Mouse (Mus musculus): ENCODE data around the gene Map3k10. TPM values are rescaled to one million over a fixed set of nuclear protein-coding genes. Genes with fewer than 3 reads are reported as not detected.
"Not testable (repeated sequence)": the region's sequence is repeated elsewhere in the genome, so short reads cannot be mapped to it uniquely, and the experiment has no call there.

Map3k10 gene
- polyA plus RNA-seq, 1 experiment from 2014 or later = 11.3 TPM

- WGBS = 64% methylated on average over 20 of the region's 20 CpGs
- Histone ChIP-seq H3K36me3 (peaks cover 30% of the 10 kb centered on the region), H3K9me3 (replicated peaks) (no peaks in the 10 kb centered on the region), H3K4me2 (replicated peaks) (no peak overlapping the region), H3K27me3 (peaks cover 65% of the 10 kb centered on the region), H3K9ac (no peak overlapping the region), H3K4me3 (replicated peaks) (no peak overlapping the region), H3K27ac (replicated peaks) (no peak overlapping the region), H3K4me1 (peaks cover 10% of the 10 kb centered on the region)
- ATAC-seq (ENCODE audit: insufficient number of reproducible peaks, low FRiP score, low TSS enrichment, low read depth) = no peak
Measured at GRCm38 (mm10) chr7:27654607-27655276, 19.7 kb downstream of the Map3k10 start.

DNA sequence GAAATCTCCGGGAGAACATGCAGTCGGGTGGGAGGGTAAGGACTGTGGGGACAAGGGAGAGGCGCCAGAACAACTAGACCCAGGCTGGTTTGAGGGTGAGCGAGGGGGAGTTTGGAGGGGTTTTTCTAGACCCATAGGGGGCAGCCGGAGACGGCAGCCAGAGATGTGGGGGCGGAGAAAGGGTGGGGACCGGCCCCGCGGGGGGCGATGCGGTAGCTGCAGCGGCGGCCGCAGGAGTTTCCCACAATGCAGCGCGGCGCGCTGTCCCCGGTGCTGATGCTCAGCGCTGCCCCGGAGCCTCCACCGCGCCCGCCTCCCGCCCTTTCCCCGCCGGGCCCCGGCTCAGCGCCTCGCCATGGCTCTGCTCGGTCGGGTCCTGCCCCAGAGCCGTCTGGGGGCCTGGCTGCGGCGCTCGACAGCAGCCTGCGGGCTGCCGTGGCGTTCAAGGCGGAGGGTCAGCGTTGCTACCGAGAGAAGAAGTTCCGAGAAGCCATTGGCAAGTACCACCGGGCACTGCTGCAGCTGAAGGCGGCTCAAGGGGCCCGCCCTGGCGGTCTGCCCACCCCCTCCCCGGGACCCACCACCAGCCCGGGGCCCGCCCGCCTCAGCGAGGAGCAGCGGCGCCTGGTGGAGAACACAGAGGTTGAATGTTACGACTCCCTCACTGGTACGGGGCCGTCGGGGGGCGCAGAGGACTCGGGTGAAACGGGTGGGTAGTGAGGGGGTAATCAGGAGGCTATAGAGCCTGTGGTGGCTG is 20.5 kb downstream of the Map3k10 start, which contains the start of gene Ttc9b:
Gene Ttc9b (plus strand): TSS at position 235 of the 757 bp plus-strand sequence.
- peak; percentile 48; the same call in 1 of the 2 replicates for ATAC-seq (ENCODE audit: insufficient number of reproducible peaks, low FRiP score, low TSS enrichment, low read depth)
- H3K9me3 ChIP-seq (replicated peaks) = no peaks in the 10 kb centered on the region
- H3K27me3 ChIP-seq = peaks cover 58% of the 10 kb centered on the region
- peak within 1 kb of the TSS; percentile 31 for H3K4me3 ChIP-seq (replicated peaks)
- no peak within 1 kb of the TSS for H3K9ac ChIP-seq
- H3K4me1 ChIP-seq = peaks cover 10% of the 10 kb centered on the region
- H3K36me3 ChIP-seq = peaks cover 27% of the 10 kb centered on the region
- no peak within 1 kb of the TSS for H3K27ac ChIP-seq (replicated peaks)
- WGBS = 2% methylated on average over 62 of the region's 62 CpGs
- peak within 1 kb of the TSS; percentile 48 for H3K4me2 ChIP-seq (replicated peaks)

DNA sequence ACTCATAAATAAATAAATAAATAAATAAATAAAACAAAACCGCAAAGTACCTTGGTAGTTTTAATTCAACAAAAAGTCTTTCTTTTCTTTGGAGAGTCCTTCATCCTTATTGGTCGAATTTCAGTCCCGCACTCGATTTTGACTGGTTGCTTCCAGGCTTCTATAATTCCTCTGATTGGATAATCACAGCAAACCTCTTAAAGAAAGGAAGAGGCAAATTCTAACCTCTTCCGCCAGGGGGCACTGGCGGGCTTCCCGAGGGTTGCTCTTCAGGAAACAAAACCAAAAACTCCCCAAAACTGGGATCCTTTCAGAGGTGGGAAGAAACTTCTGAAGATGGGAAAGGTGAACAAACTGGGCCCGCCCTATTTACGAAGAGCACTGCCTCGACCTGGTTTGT is 23.4 kb downstream of the Map3k10 start:
- 6% methylated on average over 10 of the region's 10 CpGs for WGBS
- no peak for ATAC-seq (ENCODE audit: insufficient number of reproducible peaks, low FRiP score, low TSS enrichment, low read depth)

GRCm38 (mm10) chr7:27649723-27650122 is 24.7 kb downstream of the Map3k10 start:
- peaks cover 26% of the 10 kb centered on the region for H3K27me3 ChIP-seq
- H3K9ac ChIP-seq = no peak overlapping the region
- no peak overlapping the region for H3K27ac ChIP-seq (replicated peaks)
- ATAC-seq (ENCODE audit: insufficient number of reproducible peaks, low FRiP score, low TSS enrichment, low read depth) = no peak
- no peak overlapping the region for H3K4me3 ChIP-seq (replicated peaks)
- no peaks in the 10 kb centered on the region for H3K9me3 ChIP-seq (replicated peaks)
- no peak overlapping the region for H3K4me2 ChIP-seq (replicated peaks)
- H3K4me1 ChIP-seq = peaks cover 10% of the 10 kb centered on the region
- H3K36me3 ChIP-seq = no peaks in the 10 kb centered on the region
- 90% methylated on average over 11 of the region's 11 CpGs for WGBS

More for the DNA sequence above, 23.4 kb downstream of the Map3k10 start:
- no peak overlapping the region for H3K4me3 ChIP-seq (replicated peaks)
- H3K27me3 ChIP-seq = peaks cover 38% of the 10 kb centered on the region
- no peaks in the 10 kb centered on the region for H3K9me3 ChIP-seq (replicated peaks)
- H3K4me2 ChIP-seq (replicated peaks) = 0 out of 2 replicates have a peak overlapping the region, but pooled peaks have one; percentile 24
- no peaks in the 10 kb centered on the region for H3K36me3 ChIP-seq
- peaks cover 10% of the 10 kb centered on the region for H3K4me1 ChIP-seq
- H3K27ac ChIP-seq (replicated peaks) = no peak overlapping the region
- no peak overlapping the region for H3K9ac ChIP-seq

DNA sequence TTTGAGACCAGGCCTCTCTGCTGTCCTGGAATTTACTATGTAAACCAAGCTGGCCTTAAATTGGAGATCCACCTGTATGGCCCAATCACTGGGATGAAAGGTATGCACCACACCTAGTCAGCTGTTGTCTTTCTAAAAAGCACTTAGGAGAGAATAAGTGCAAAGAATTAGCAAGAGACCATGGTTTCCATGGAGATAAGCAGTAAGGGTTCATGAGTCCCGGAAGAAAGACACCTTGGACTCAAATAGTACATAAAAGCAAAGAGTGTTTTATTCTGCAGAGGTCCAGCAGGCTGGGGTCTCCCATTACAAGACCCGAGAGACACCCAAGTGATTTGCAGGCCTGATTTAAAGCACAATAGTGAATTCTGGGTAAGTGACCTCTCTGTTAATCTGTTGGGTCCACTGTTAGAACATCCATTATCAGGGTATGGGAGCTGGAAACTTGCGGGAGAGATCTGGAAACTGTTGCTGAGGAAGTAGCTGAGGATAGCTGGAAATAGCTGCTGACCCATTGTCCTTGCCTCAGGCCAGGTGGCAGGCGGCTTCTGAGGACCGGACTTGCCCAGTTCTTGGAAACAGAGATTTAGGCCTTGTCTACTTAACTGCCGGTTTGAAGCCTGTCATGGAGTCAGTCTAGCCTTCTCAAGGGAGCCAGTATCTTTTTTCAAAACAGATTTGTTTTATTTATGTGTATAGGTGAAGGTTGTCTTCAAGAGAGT is 27.0 kb downstream of the Map3k10 start:
- WGBS = 81% methylated on average over 6 of the region's 6 CpGs
- peaks cover 3% of the 10 kb centered on the region for H3K27me3 ChIP-seq
- ATAC-seq (ENCODE audit: insufficient number of reproducible peaks, low FRiP score, low TSS enrichment, low read depth) = no peak

GRCm38 (mm10) chr7:27646516-27646915 is 27.9 kb downstream of the Map3k10 start:
- H3K27me3 ChIP-seq = no peaks in the 10 kb centered on the region
- no peaks in the 10 kb centered on the region for H3K4me1 ChIP-seq
- ATAC-seq (ENCODE audit: insufficient number of reproducible peaks, low FRiP score, low TSS enrichment, low read depth) = no peak
- no peaks in the 10 kb centered on the region for H3K36me3 ChIP-seq
- H3K4me2 ChIP-seq (replicated peaks) = no peak overlapping the region
- 81% methylated on average over 7 of the region's 7 CpGs for WGBS
- H3K27ac ChIP-seq (replicated peaks) = no peak overlapping the region
- H3K4me3 ChIP-seq (replicated peaks) = no peak overlapping the region
- no peaks in the 10 kb centered on the region for H3K9me3 ChIP-seq (replicated peaks)
- no peak overlapping the region for H3K9ac ChIP-seq

More for the DNA sequence above, 27.0 kb downstream of the Map3k10 start:
- Histone ChIP-seq H3K9me3 (replicated peaks) (no peaks in the 10 kb centered on the region), H3K4me2 (replicated peaks) (no peak overlapping the region), H3K36me3 (no peaks in the 10 kb centered on the region), H3K4me1 (no peaks in the 10 kb centered on the region), H3K9ac (no peak overlapping the region), H3K27ac (replicated peaks) (no peak overlapping the region), H3K4me3 (replicated peaks) (no peak overlapping the region)

DNA sequence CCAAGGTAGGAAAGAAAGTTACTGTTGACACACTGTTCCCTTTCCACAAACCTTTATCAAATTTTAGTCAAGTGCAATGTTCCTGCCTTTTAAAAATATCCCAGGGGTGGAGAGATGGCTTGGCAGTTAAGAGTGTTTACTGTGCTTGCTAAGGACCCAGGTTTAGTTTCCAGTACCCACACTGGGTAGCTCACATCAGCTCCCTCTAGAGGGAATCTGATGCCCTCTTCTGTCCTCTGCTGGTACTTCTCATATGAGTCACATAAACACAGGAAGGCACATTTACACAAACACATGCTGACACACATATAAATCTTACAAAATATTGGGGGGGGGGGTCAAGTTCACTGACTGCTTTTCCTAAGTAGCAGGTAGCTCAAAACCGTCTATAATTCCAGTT is 29.9 kb downstream of the Map3k10 start:
- Histone ChIP-seq H3K4me1 (no peaks in the 10 kb centered on the region), H3K4me3 (replicated peaks) (no peak overlapping the region), H3K36me3 (no peaks in the 10 kb centered on the region), H3K27ac (replicated peaks) (no peak overlapping the region), H3K9ac (no peak overlapping the region), H3K27me3 (no peaks in the 10 kb centered on the region), H3K4me2 (replicated peaks) (no peak overlapping the region), H3K9me3 (replicated peaks) (no peaks in the 10 kb centered on the region)
- WGBS = 40% methylated on average over 1 of the region's 1 CpGs
- ATAC-seq (ENCODE audit: insufficient number of reproducible peaks, low FRiP score, low TSS enrichment, low read depth) = no peak

- not testable (repeated sequence) for H3K4me3 ChIP-seq (replicated peaks); H3K4me1 ChIP-seq; ATAC-seq (ENCODE audit: insufficient number of reproducible peaks, low FRiP score, low TSS enrichment, low read depth); H3K9ac ChIP-seq; H3K27me3 ChIP-seq; H3K9me3 ChIP-seq (replicated peaks); H3K27ac ChIP-seq (replicated peaks); H3K4me2 ChIP-seq (replicated peaks)
- WGBS = 93% methylated on average over 2 of the region's 2 CpGs
- peaks cover 71% of the 10 kb centered on the region for H3K36me3 ChIP-seq
Measured at GRCm38 (mm10) chr7:27635094-27635493, 39.3 kb downstream of the Map3k10 start.

- Histone ChIP-seq H3K27ac (replicated peaks) (no peak overlapping the region), H3K27me3 (no peaks in the 10 kb centered on the region), H3K36me3 (peaks cover 75% of the 10 kb centered on the region), H3K9me3 (replicated peaks) (no peaks in the 10 kb centered on the region), H3K4me3 (replicated peaks) (no peak overlapping the region), H3K9ac (no peak overlapping the region), H3K4me1 (no peaks in the 10 kb centered on the region), H3K4me2 (replicated peaks) (no peak overlapping the region)
- 94% methylated on average over 6 of the region's 6 CpGs for WGBS
- ATAC-seq (ENCODE audit: insufficient number of reproducible peaks, low FRiP score, low TSS enrichment, low read depth) = no peak
Measured at GRCm38 (mm10) chr7:27634691-27635090, 39.7 kb downstream of the Map3k10 start.

GRCm38 (mm10) chr7:27633166-27633565 is 41.2 kb downstream of the Map3k10 start:
- Histone ChIP-seq H3K36me3 (peaks cover 90% of the 10 kb centered on the region), H3K4me3 (replicated peaks) (no peak overlapping the region), H3K27ac (replicated peaks) (no peak overlapping the region), H3K4me2 (replicated peaks) (no peak overlapping the region), H3K27me3 (no peaks in the 10 kb centered on the region), H3K4me1 (no peaks in the 10 kb centered on the region), H3K9me3 (replicated peaks) (no peaks in the 10 kb centered on the region), H3K9ac (no peak overlapping the region)
- ATAC-seq (ENCODE audit: insufficient number of reproducible peaks, low FRiP score, low TSS enrichment, low read depth) = no peak
- 87% methylated on average over 6 of the region's 6 CpGs for WGBS

DNA sequence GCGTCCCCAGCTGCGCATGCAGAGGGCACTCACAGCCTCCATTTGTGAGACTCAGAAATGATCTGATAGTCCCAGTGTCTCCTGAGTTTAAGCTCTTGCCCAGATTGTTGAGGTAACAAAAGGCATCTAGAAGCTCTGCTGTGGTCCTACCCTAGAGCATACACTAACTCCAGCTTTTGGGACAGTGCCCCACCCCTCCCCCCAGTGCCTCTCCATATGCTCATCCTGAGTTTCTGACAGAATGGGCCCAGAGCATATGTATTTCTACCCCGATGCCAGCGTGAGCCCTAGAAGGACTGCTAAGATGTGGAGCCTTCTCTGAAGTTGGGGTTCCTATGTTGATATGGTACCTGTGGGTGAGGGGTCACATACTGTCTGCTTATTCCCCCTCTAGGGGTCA is 43.0 kb downstream of the Map3k10 start:
- Histone ChIP-seq H3K9me3 (replicated peaks) (no peaks in the 10 kb centered on the region), H3K36me3 (peaks cover 92% of the 10 kb centered on the region)

More for the DNA sequence above, 43.0 kb downstream of the Map3k10 start:
- no peaks in the 10 kb centered on the region for H3K4me1 ChIP-seq
- H3K27me3 ChIP-seq = no peaks in the 10 kb centered on the region
- H3K27ac ChIP-seq (replicated peaks) = no peak overlapping the region
- 94% methylated on average over 4 of the region's 4 CpGs for WGBS
- no peak overlapping the region for H3K9ac ChIP-seq
- H3K4me3 ChIP-seq (replicated peaks) = no peak overlapping the region
- H3K4me2 ChIP-seq (replicated peaks) = no peak overlapping the region
- ATAC-seq (ENCODE audit: insufficient number of reproducible peaks, low FRiP score, low TSS enrichment, low read depth) = no peak

Measured in embryonic facial prominence, embryonic 15.5 days (tissue).